Mouse (Mus musculus): Measurements from ENCODE around the gene 2510009E07Rik. TPM values are rescaled to one million over a fixed set of nuclear protein-coding genes. Genes with fewer than 3 reads are reported as not detected.

2510009E07Rik gene
- polyA plus RNA-seq, 2 experiments: 1.6 to 1.9 TPM

GRCm38 (mm10) chr16:21642906-21643305 is 51.6 kb downstream of the 2510009E07Rik start:
- no peak overlapping the region for H3K4me3 ChIP-seq (ENCODE audit: insufficient read depth in 1 of 2, low read depth in 2 of 2, low read length in 2 of 2)
- 74% methylated on average over 5 of the region's 5 CpGs for WGBS (ENCODE audit: insufficient replicate concordance)
- peaks cover 0 to 21% of the 10 kb centered on the region in 2 experiments; a peak in 2 of 4 replicates for H3K4me1 ChIP-seq (replicated peaks; ENCODE audit: control insufficient read depth in 2 of 2, insufficient read depth in 2 of 2, low read length in 1 of 2)
- no peaks in the 10 kb centered on the region for H3K9me3 ChIP-seq (ENCODE audit: control insufficient read depth, low read length)
- H3K27ac ChIP-seq: no peak overlapping the region
- ATAC-seq (ENCODE audit: insufficient read depth) (no peak), DNase-seq (ENCODE audit: low read depth in 3 of 3, low spot score in 3 of 3) (no peak)
- H3K36me3 ChIP-seq (replicated peaks; ENCODE audit: control insufficient read depth, insufficient read depth, low read depth): no peaks in the 10 kb centered on the region
- H3K27me3 ChIP-seq (ENCODE audit: control insufficient read depth, insufficient read depth, low read length): no peaks in the 10 kb centered on the region
- no peak overlapping the region for H3K9ac ChIP-seq (replicated peaks)
- TF ChIP-seq CTCF (IDR thresholded peaks at IDR 0.05; ENCODE audit: low read depth) (no peak), EP300 (IDR thresholded peaks at IDR 0.05; ENCODE audit: low read depth) (no peak)
- no peak overlapping the region for H3K4me2 ChIP-seq (ENCODE audit: low read depth)

GRCm38 (mm10) chr16:21641944-21642343 is 52.5 kb downstream of the 2510009E07Rik start:
- ATAC-seq (ENCODE audit: insufficient read depth): peak; percentile 20; the same call in 1 of the 2 replicates
- WGBS (ENCODE audit: insufficient replicate concordance): 24% methylated on average over 3 of the region's 3 CpGs
- DNase-seq (ENCODE audit: low read depth in 3 of 3, low spot score in 3 of 3): peak in 2 of 3 experiments; percentile 14 to 41
- Histone ChIP-seq H3K4me1 (replicated peaks; ENCODE audit: control insufficient read depth in 2 of 2, insufficient read depth in 2 of 2, low read length in 1 of 2) (peaks cover 0 to 21% of the 10 kb centered on the region in 2 experiments; a peak in 2 of 4 replicates), H3K4me2 (ENCODE audit: low read depth) (no peak overlapping the region), H3K27me3 (ENCODE audit: control insufficient read depth, insufficient read depth, low read length) (no peaks in the 10 kb centered on the region), H3K9ac (replicated peaks) (no peak overlapping the region), H3K27ac (no peak overlapping the region), H3K36me3 (replicated peaks; ENCODE audit: control insufficient read depth, insufficient read depth, low read depth) (no peaks in the 10 kb centered on the region), H3K4me3 (ENCODE audit: insufficient read depth in 1 of 2, low read depth in 2 of 2, low read length in 2 of 2) (no peak overlapping the region), H3K9me3 (ENCODE audit: control insufficient read depth, low read length) (no peaks in the 10 kb centered on the region)
- TF ChIP-seq EP300 (IDR thresholded peaks at IDR 0.05; ENCODE audit: low read depth): no peak
- TF ChIP-seq CTCF (IDR thresholded peaks at IDR 0.05; ENCODE audit: low read depth): no peak

GRCm38 (mm10) chr16:21640766-21641499 is 53.5 kb downstream of the 2510009E07Rik start:
- Histone ChIP-seq H3K4me2 (ENCODE audit: low read depth) (no peak overlapping the region), H3K9ac (replicated peaks) (no peak overlapping the region), H3K27ac (no peak overlapping the region), H3K27me3 (ENCODE audit: control insufficient read depth, insufficient read depth, low read length) (no peaks in the 10 kb centered on the region), H3K9me3 (ENCODE audit: control insufficient read depth, low read length) (no peaks in the 10 kb centered on the region), H3K4me1 (replicated peaks; ENCODE audit: control insufficient read depth in 2 of 2, insufficient read depth in 2 of 2, low read length in 1 of 2) (peaks cover 0 to 21% of the 10 kb centered on the region in 2 experiments; a peak in 2 of 4 replicates), H3K4me3 (ENCODE audit: insufficient read depth in 1 of 2, low read depth in 2 of 2, low read length in 2 of 2) (no peak overlapping the region), H3K36me3 (replicated peaks; ENCODE audit: control insufficient read depth, insufficient read depth, low read depth) (no peaks in the 10 kb centered on the region)
- TF ChIP-seq EP300 (IDR thresholded peaks at IDR 0.05; ENCODE audit: low read depth) (no peak), CTCF (IDR thresholded peaks at IDR 0.05; ENCODE audit: low read depth) (no peak)
- DNase-seq (ENCODE audit: low read depth in 3 of 3, low spot score in 3 of 3) (no peak), ATAC-seq (ENCODE audit: insufficient read depth) (peak; percentile 31; the same call in 1 of the 2 replicates)
- 43% methylated on average over 7 of the region's 7 CpGs for WGBS (ENCODE audit: insufficient replicate concordance)

GRCm38 (mm10) chr16:21637201-21637819 is 57.2 kb downstream of the 2510009E07Rik start:
- TF ChIP-seq CTCF (IDR thresholded peaks at IDR 0.05; ENCODE audit: low read depth) (no peak), EP300 (IDR thresholded peaks at IDR 0.05; ENCODE audit: low read depth) (no peak)
- ATAC-seq (ENCODE audit: insufficient read depth): no peak

More at GRCm38 (mm10) chr16:21637201-21637819, 57.2 kb downstream of the 2510009E07Rik start:
- H3K4me1 ChIP-seq (replicated peaks; ENCODE audit: control insufficient read depth in 2 of 2, insufficient read depth in 2 of 2, low read length in 1 of 2): peaks cover 0 to 13% of the 10 kb centered on the region in 2 experiments; a peak in 2 of 4 replicates
- 44% methylated on average over 11 of the region's 11 CpGs for WGBS (ENCODE audit: insufficient replicate concordance)
- DNase-seq (ENCODE audit: low read depth in 3 of 3, low spot score in 3 of 3): no peak
- H3K9ac ChIP-seq (replicated peaks): no peak overlapping the region
- H3K9me3 ChIP-seq (ENCODE audit: control insufficient read depth, low read length): no peaks in the 10 kb centered on the region
- no peaks in the 10 kb centered on the region for H3K36me3 ChIP-seq (replicated peaks; ENCODE audit: control insufficient read depth, insufficient read depth, low read depth)
- H3K4me3 ChIP-seq (ENCODE audit: insufficient read depth in 1 of 2, low read depth in 2 of 2, low read length in 2 of 2): no peak overlapping the region
- H3K27ac ChIP-seq: no peak overlapping the region
- H3K27me3 ChIP-seq (ENCODE audit: control insufficient read depth, insufficient read depth, low read length): no peaks in the 10 kb centered on the region
- no peak overlapping the region for H3K4me2 ChIP-seq (ENCODE audit: low read depth)

Measured in liver, embryonic 14.5 days (tissue).